In genomic region chr17:27502288-27502687, GRCm38 (mm10) we compare ENCODE assay signal across 10 mouse cellular contexts. TPM values are rescaled to one million over a fixed set of nuclear protein-coding genes. Genes with fewer than 3 reads are reported as not detected.
DNase-seq lines count a peak whose midpoint lies in the region; ATAC-seq and TF ChIP-seq lines count a peak whose summit lies in the region.
"Had no signal": no experiment of that assay in that cellular context is flagged by ENCODE, and none has a peak within 500 bp of the region (broad histone marks: within the 10 kb centered on the region; RNA-seq: fewer than 3 reads in every experiment).

No protein-coding gene starts in this region.

- no peak for TF ChIP-seq CTCF in olfactory bulb, adult 2 months (IDR thresholded peaks at IDR 0.05; ENCODE audit: insufficient read depth, low read depth, low read length)

- H3K4me2 ChIP-seq in liver, embryonic 13.5 days = no peak overlapping the region
- no peak overlapping the region for H3K4me2 ChIP-seq in liver, embryonic 12.5 days
- peak overlapping the region; percentile 51 for H3K4me2 ChIP-seq in embryonic facial prominence, embryonic 13.5 days
- H3K4me2 ChIP-seq in hindbrain, embryonic 16.5 days (ENCODE audit: low read length) = peak overlapping the region; percentile 39

- peaks cover 6% of the 10 kb centered on the region; the same call in 1 of the 2 replicates for H3K4me1 ChIP-seq in liver, embryonic 13.5 days (replicated peaks)
- peaks cover 10% of the 10 kb centered on the region; the same call in 1 of the 2 replicates for H3K4me1 ChIP-seq in liver, embryonic 12.5 days
- H3K4me1 ChIP-seq in embryonic facial prominence, embryonic 13.5 days = peaks cover 50% of the 10 kb centered on the region
- H3K4me1 ChIP-seq in hindbrain, embryonic 16.5 days (ENCODE audit: control insufficient read depth, insufficient read depth, low read depth, low read length) = peaks cover 20% of the 10 kb centered on the region
- peaks cover 80% of the 10 kb centered on the region for H3K4me1 ChIP-seq in olfactory bulb, adult 2 months (ENCODE audit: control insufficient read depth, insufficient read depth, low read length)

- no peak overlapping the region for H3K9ac ChIP-seq in liver, embryonic 13.5 days
- H3K9ac ChIP-seq in liver, embryonic 12.5 days = no peak overlapping the region
- H3K9ac ChIP-seq in embryonic facial prominence, embryonic 13.5 days = no peak overlapping the region
- H3K9ac ChIP-seq in hindbrain, embryonic 16.5 days (ENCODE audit: low read depth, low read length) = no peak overlapping the region

- no peak for TF ChIP-seq POLR2A in olfactory bulb, adult 2 months (IDR thresholded peaks at IDR 0.05; ENCODE audit: insufficient read depth, low read depth, low read length)

- no peak for ATAC-seq in liver, embryonic 13.5 days (ENCODE audit: low read depth)
- no peak for ATAC-seq in liver, embryonic 12.5 days
- no peak for ATAC-seq in embryonic facial prominence, embryonic 13.5 days (ENCODE audit: insufficient number of reproducible peaks, insufficient read depth, low FRiP score, low TSS enrichment, low read depth)
- ATAC-seq in hindbrain, embryonic 16.5 days = no peak
- no peak for ATAC-seq in granulocyte monocyte progenitor cell, adult 5-6 weeks (replicated peaks; ENCODE audit: poor library complexity, severe bottlenecking)
- no peak for ATAC-seq in CD4-positive, CD25-positive, alpha-beta regulatory T cell, adult 4 months
- no peak for ATAC-seq in inflammation-experienced regulatory T-cells, adult 6 months

- 23% methylated on average over 14 of the region's 14 CpGs for WGBS in liver, embryonic 13.5 days (ENCODE audit: insufficient replicate concordance)
- 22% methylated on average over 14 of the region's 14 CpGs for WGBS in liver, embryonic 12.5 days (ENCODE audit: insufficient replicate concordance)
- 20% methylated on average over 14 of the region's 14 CpGs for WGBS in embryonic facial prominence, embryonic 13.5 days
- WGBS in hindbrain, embryonic 16.5 days = 25% methylated on average over 14 of the region's 14 CpGs
- WGBS in olfactory bulb, adult 2 months = 45% methylated on average over 14 of the region's 14 CpGs

- no peaks in the 10 kb centered on the region for H3K9me3 ChIP-seq in liver, embryonic 13.5 days (replicated peaks)
- H3K9me3 ChIP-seq in liver, embryonic 12.5 days (replicated peaks) = no peaks in the 10 kb centered on the region
- no peaks in the 10 kb centered on the region for H3K9me3 ChIP-seq in embryonic facial prominence, embryonic 13.5 days
- no peaks in the 10 kb centered on the region for H3K9me3 ChIP-seq in hindbrain, embryonic 16.5 days (ENCODE audit: control insufficient read depth, low read length)

- 0 out of 2 replicates have a peak overlapping the region, but pooled peaks have one; percentile 13 for H3K27ac ChIP-seq in liver, embryonic 13.5 days
- H3K27ac ChIP-seq in liver, embryonic 12.5 days = no peak overlapping the region
- H3K27ac ChIP-seq in embryonic facial prominence, embryonic 13.5 days = 0 out of 2 replicates have a peak overlapping the region, but pooled peaks have one; percentile 57
- H3K27ac ChIP-seq in hindbrain, embryonic 16.5 days (ENCODE audit: low read depth, low read length) = 0 out of 2 replicates have a peak overlapping the region, but pooled peaks have one; percentile 12
- H3K27ac ChIP-seq in olfactory bulb, adult 2 months (ENCODE audit: insufficient read depth, low read depth, low read length) = peak overlapping the region; percentile 34; the same call in 1 of the 2 replicates

- no peak overlapping the region for H3K4me3 ChIP-seq in liver, embryonic 13.5 days (replicated peaks)
- H3K4me3 ChIP-seq in liver, embryonic 12.5 days = no peak overlapping the region
- H3K4me3 ChIP-seq in embryonic facial prominence, embryonic 13.5 days = no peak overlapping the region
- no peak overlapping the region for H3K4me3 ChIP-seq in hindbrain, embryonic 16.5 days (ENCODE audit: low read length)
- no peak overlapping the region for H3K4me3 ChIP-seq in olfactory bulb, adult 2 months (ENCODE audit: insufficient read depth, low read depth, low read length)

- peaks cover 63% of the 10 kb centered on the region for H3K27me3 ChIP-seq in liver, embryonic 13.5 days
- H3K27me3 ChIP-seq in liver, embryonic 12.5 days (replicated peaks) = peaks cover 83% of the 10 kb centered on the region
- peaks cover 25% of the 10 kb centered on the region for H3K27me3 ChIP-seq in embryonic facial prominence, embryonic 13.5 days
- H3K27me3 ChIP-seq in hindbrain, embryonic 16.5 days (replicated peaks; ENCODE audit: control insufficient read depth, insufficient read depth, low read length) = no peaks in the 10 kb centered on the region

- no peaks in the 10 kb centered on the region for H3K36me3 ChIP-seq in liver, embryonic 13.5 days
- H3K36me3 ChIP-seq in liver, embryonic 12.5 days = no peaks in the 10 kb centered on the region
- no peaks in the 10 kb centered on the region for H3K36me3 ChIP-seq in embryonic facial prominence, embryonic 13.5 days
- H3K36me3 ChIP-seq in hindbrain, embryonic 16.5 days (ENCODE audit: control insufficient read depth, insufficient read depth, low read length) = no peaks in the 10 kb centered on the region

- no peak for DNase-seq in liver, embryonic 13.5 days
- DNase-seq: thymus, adult 18-20 months had no signal

RNA-seq across cellular contexts. Expression of gene Grm4, which starts 18.9 kb away (rescaled TPM):
- polyA plus RNA-seq in liver, embryonic 13.5 days (2015; fragmentation: Nextera tagmentation; extraction: Ambion mirVana) = not detected in 2 replicates
- polyA plus RNA-seq in liver, embryonic 12.5 days (2016; fragmentation: Nextera tagmentation; extraction: Ambion mirVana) = 0.05 TPM in 1 of 2 replicates, not detected in the other
- polyA plus RNA-seq in embryonic facial prominence, embryonic 13.5 days (2015; fragmentation: Nextera tagmentation; extraction: Ambion mirVana) = 0.25 and 0.38 TPM in 2 replicates
- 9.3 and 10.0 TPM in 2 replicates for polyA plus RNA-seq in hindbrain, embryonic 16.5 days (2015; fragmentation: Nextera tagmentation; extraction: Ambion mirVana)
- not detected in 2 replicates for polyA plus RNA-seq in olfactory bulb, adult 2 months (2012; ENCODE audit: insufficient read depth, insufficient read length, low replicate concordance, missing spikeins)
- not detected in 2 replicates for total RNA-seq in granulocyte monocyte progenitor cell, adult 5-6 weeks (2014; fragmentation: Nextera tagmentation)
- total RNA-seq in granulocyte monocyte progenitor cell, adult 5-6 weeks (2017) = not detected in 2 replicates
- not detected for polyA plus RNA-seq in CD4-positive, CD25-positive, alpha-beta regulatory T cell, adult 4 months (2017; shearing (Covaris generic))
- under 1 TPM in 1 of 3 experiments, not detected in 2; 0.09 TPM for polyA plus RNA-seq in inflammation-experienced regulatory T-cells, adult 6 months (2017; shearing (Covaris generic))
- total RNA-seq: megakaryocyte, adult 5-6 weeks had no signal

RNA-seq across cellular contexts. Expression of gene Hmga1, which starts 54.0 kb away (rescaled TPM):
- polyA plus RNA-seq in liver, embryonic 13.5 days (2015; fragmentation: Nextera tagmentation; extraction: Ambion mirVana) = 226 and 262 TPM in 2 replicates
- polyA plus RNA-seq in liver, embryonic 12.5 days (2016; fragmentation: Nextera tagmentation; extraction: Ambion mirVana) = 295 and 306 TPM in 2 replicates
- 227 and 258 TPM in 2 replicates for polyA plus RNA-seq in embryonic facial prominence, embryonic 13.5 days (2015; fragmentation: Nextera tagmentation; extraction: Ambion mirVana)
- polyA plus RNA-seq in hindbrain, embryonic 16.5 days (2015; fragmentation: Nextera tagmentation; extraction: Ambion mirVana) = 144 and 155 TPM in 2 replicates
- polyA plus RNA-seq in olfactory bulb, adult 2 months (2012; ENCODE audit: insufficient read depth, insufficient read length, low replicate concordance, missing spikeins) = not detected in 2 replicates
- 541 and 637 TPM in 2 replicates for total RNA-seq in granulocyte monocyte progenitor cell, adult 5-6 weeks (2014; fragmentation: Nextera tagmentation)
- total RNA-seq in granulocyte monocyte progenitor cell, adult 5-6 weeks (2017) = 232 and 267 TPM in 2 replicates
- polyA plus RNA-seq in CD4-positive, CD25-positive, alpha-beta regulatory T cell, adult 4 months (2017; shearing (Covaris generic)) = 10 to 100 TPM; 82.7 to 84.0 TPM
- 10 to 100 TPM; 37.3 to 69.6 (median 41.9) TPM for polyA plus RNA-seq in inflammation-experienced regulatory T-cells, adult 6 months (2017; shearing (Covaris generic))

Comparison
In these comparisons a context has a peak if more than half of its experiments do, and no peak if none do; other contexts are left out.
1. H3K4me2 ChIP-seq: peak in embryonic facial prominence, embryonic 13.5 days (single experiment) and hindbrain, embryonic 16.5 days (single experiment); none in liver, embryonic 13.5 days (single experiment) and liver, embryonic 12.5 days (single experiment).